Mouse (Mus musculus): ENCODE results near the gene Ran.

GRCm38 (mm10) chr5:128987141-128987954 is 32.5 kb upstream of the Ran start:
- TF ChIP-seq CTCF (IDR thresholded peaks at IDR 0.05; ENCODE audit: control insufficient read depth, insufficient read depth, low read length): no peak
- TF ChIP-seq POLR2A (IDR thresholded peaks at IDR 0.05; ENCODE audit: borderline replicate concordance, control insufficient read depth, low read depth, low read length): no peak
